Mouse (Mus musculus) midbrain, embryonic 15.5 days (tissue): ENCODE data around the gene Cacna1e. TPM values are rescaled to one million over a fixed set of nuclear protein-coding genes. Genes with fewer than 3 reads are reported as not detected.

Experiments
- ATAC-seq: fragments of 200-750 bp; cut with Nextera tagmentation; replicated peaks from 2 replicates; pipeline ENCODE4 v1.8.0; 2017; ENCODE audit warnings: moderate TSS enrichment
- H3K27ac ChIP-seq: fragments of 300-500 bp; sonication (generic); 2 replicates; pipeline ENCODE4 v1.5.1; 2015; ENCODE audit warnings: mild to moderate bottlenecking, inconsistent platforms
- H3K27me3 ChIP-seq: fragments of 300-500 bp; sonication (generic); replicated peaks from 2 replicates; pipeline ENCODE4 v1.6.1; 2015; ENCODE audit warnings: inconsistent platforms
- H3K36me3 ChIP-seq: fragments of 300-500 bp; sonication (generic); replicated peaks from 2 replicates; pipeline ENCODE4 v1.6.1; 2015; ENCODE audit warnings: inconsistent platforms
- H3K4me1 ChIP-seq: fragments of 300-500 bp; sonication (generic); 2 replicates; pipeline ENCODE4 v1.6.1; 2015; ENCODE audit warnings: inconsistent platforms
- H3K4me2 ChIP-seq: fragments of 300-500 bp; sonication (generic); 2 replicates; pipeline ENCODE4 v1.6.1; 2015; ENCODE audit warnings: inconsistent platforms, mild to moderate bottlenecking, moderate library complexity
- H3K4me3 ChIP-seq: fragments of 300-500 bp; sonication (generic); 2 replicates; pipeline ENCODE4 v1.5.1; 2015; ENCODE audit warnings: mild to moderate bottlenecking, inconsistent platforms
- H3K9ac ChIP-seq: fragments of 300-500 bp; sonication (generic); 2 replicates; pipeline ENCODE4 v1.6.1; 2015; ENCODE audit warnings: mild to moderate bottlenecking, inconsistent platforms
- H3K9me3 ChIP-seq: fragments of 300-500 bp; sonication (generic); 2 replicates; pipeline ENCODE4 v1.6.1; 2016; ENCODE audit warnings: inconsistent platforms
- WGBS: fragments of 180-500 bp; shearing (Covaris S2); methylation state at CpG from one replicate; pipeline ENCODE4 v1.1.7; 2015; ENCODE audit warnings: mixed read lengths; 5-methylcytosine and 5-hydroxymethylcytosine counted together
- polyA plus RNA-seq: library from polyadenylated mRNA; unstranded; fragments of >200 nt; fragmentation: Nextera tagmentation; extraction: Ambion mirVana; gene quantifications from 2 replicates; pipeline ENCODE4 v1.2.1, GENCODE M21; 2015

Cacna1e gene
- polyA plus RNA-seq, 1 experiment from 2014 or later, result 19.3 TPM

DNA sequence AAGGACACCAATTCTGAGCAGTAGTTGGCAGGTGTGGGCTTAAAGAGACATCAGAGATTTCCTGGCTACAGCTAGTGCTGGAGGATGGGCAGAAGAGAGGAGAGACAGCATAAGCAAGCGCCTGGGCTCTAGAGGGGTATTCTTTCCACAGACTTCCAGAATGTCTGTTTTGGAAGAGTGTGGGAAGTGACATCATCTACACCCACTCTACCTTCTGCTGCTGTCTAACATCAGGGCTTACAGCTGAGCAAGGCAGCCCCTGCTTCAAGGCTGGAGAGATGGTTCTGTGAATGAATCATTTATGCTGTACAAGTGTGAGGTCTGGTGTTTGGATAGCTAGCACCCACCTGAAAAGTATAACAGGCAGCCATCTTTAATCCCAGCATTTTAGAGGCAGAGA, 18.3 kb downstream of the Cacna1e start:
- H3K36me3 ChIP-seq, result no peaks in the 10 kb centered on the region
- WGBS, result 81% methylated on average over 1 of the region's 1 CpGs

GRCm38 (mm10) chr1:154861416-154861815, 22.9 kb downstream of the Cacna1e start:
- no peaks in the 10 kb centered on the region for H3K36me3 ChIP-seq
- WGBS, result 81% methylated on average over 9 of the region's 9 CpGs
- H3K9ac ChIP-seq, result no peak overlapping the region
- H3K9me3 ChIP-seq, result no peaks in the 10 kb centered on the region
- H3K4me3 ChIP-seq, result no peak overlapping the region
- ATAC-seq, result no peak
- H3K27ac ChIP-seq, result no peak overlapping the region
- no peaks in the 10 kb centered on the region for H3K27me3 ChIP-seq
- no peaks in the 10 kb centered on the region for H3K4me1 ChIP-seq
- no peak overlapping the region for H3K4me2 ChIP-seq

More for the DNA sequence above, 18.3 kb downstream of the Cacna1e start:
- Histone ChIP-seq H3K4me1 (no peaks in the 10 kb centered on the region), H3K4me2 (no peak overlapping the region), H3K27ac (no peak overlapping the region), H3K9me3 (no peaks in the 10 kb centered on the region), H3K27me3 (no peaks in the 10 kb centered on the region), H3K9ac (no peak overlapping the region), H3K4me3 (no peak overlapping the region)
- no peak for ATAC-seq

DNA sequence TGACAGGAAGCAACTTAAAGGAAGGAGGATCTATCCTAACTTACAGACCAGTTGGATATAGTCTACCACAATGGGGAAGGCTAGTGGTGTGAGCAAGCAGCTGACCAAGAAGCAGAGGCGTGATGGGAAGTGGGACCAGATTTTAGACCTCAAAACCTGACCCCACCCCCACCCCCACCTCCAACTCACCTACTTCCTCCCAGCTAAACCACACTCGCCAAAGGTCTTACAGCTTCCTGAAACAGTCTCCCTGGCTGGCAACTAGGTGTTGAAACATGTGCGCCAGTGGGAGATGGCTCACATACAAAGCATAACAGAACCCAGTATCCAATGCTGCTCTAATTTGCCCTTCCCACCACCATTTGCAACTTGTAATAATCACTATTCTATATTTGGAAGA, 29.7 kb downstream of the Cacna1e start:
- H3K27me3 ChIP-seq, result no peaks in the 10 kb centered on the region
- H3K9me3 ChIP-seq, result no peaks in the 10 kb centered on the region
- H3K36me3 ChIP-seq, result no peaks in the 10 kb centered on the region
- no peak overlapping the region for H3K4me2 ChIP-seq
- no peak overlapping the region for H3K27ac ChIP-seq
- no peak for ATAC-seq
- H3K9ac ChIP-seq, result no peak overlapping the region
- H3K4me3 ChIP-seq, result no peak overlapping the region
- no peaks in the 10 kb centered on the region for H3K4me1 ChIP-seq
- 86% methylated on average over 3 of the region's 3 CpGs for WGBS

GRCm38 (mm10) chr1:154850515-154851287, 33.6 kb downstream of the Cacna1e start:
- Histone ChIP-seq H3K27ac (no peak overlapping the region), H3K36me3 (no peaks in the 10 kb centered on the region), H3K4me1 (no peaks in the 10 kb centered on the region), H3K27me3 (no peaks in the 10 kb centered on the region), H3K9ac (no peak overlapping the region), H3K9me3 (no peaks in the 10 kb centered on the region), H3K4me3 (no peak overlapping the region), H3K4me2 (no peak overlapping the region)
- 70% methylated on average over 6 of the region's 6 CpGs for WGBS
- no peak for ATAC-seq

DNA sequence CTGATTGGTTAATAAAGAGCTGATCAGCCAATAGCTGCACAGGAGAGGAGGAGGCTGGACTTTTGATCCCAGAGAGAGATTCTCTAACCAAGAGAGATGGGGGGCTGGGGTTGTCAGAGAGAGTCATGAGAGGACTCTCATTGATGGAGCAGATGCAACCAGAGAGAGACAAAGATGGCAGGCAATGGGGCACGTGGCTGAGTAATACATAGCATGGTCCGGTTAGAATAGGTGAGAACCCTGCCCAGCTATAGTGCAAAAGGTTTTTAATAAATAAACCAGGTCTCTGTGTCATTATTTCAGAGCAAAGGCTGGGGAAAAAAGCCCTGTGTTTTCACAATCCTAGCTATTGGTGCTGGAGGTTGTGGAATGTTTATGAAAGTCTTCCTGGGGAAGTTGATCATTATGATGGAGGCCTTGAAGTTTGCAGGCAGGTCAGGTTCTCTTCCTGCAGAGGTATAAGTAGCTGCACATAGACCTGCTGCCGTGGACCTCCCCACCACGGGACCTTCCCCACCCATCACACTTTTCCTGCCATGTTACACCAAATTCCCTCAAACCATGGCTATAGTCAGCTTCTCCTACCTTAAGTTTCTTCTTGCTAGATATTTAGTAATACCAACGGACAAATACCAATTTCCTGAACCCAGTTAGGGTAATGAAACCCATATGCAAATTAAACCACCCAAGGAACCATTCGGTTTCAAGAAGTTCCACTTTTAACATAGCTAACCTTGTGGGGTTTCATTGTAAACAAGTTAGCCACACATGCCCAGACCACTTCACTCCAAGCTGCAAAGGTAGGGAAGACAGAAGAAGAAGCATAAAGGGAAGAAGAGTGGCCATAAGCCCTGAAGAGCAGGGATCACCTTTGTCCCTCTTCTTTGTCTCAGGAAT, 35.4 kb downstream of the Cacna1e start:
- H3K27ac ChIP-seq, result no peak overlapping the region
- H3K4me3 ChIP-seq, result no peak overlapping the region
- no peaks in the 10 kb centered on the region for H3K9me3 ChIP-seq
- WGBS, result 85% methylated on average over 6 of the region's 6 CpGs
- H3K4me2 ChIP-seq, result no peak overlapping the region
- H3K36me3 ChIP-seq, result no peaks in the 10 kb centered on the region
- no peaks in the 10 kb centered on the region for H3K27me3 ChIP-seq
- H3K9ac ChIP-seq, result no peak overlapping the region
- ATAC-seq, result no peak
- H3K4me1 ChIP-seq, result no peaks in the 10 kb centered on the region

DNA sequence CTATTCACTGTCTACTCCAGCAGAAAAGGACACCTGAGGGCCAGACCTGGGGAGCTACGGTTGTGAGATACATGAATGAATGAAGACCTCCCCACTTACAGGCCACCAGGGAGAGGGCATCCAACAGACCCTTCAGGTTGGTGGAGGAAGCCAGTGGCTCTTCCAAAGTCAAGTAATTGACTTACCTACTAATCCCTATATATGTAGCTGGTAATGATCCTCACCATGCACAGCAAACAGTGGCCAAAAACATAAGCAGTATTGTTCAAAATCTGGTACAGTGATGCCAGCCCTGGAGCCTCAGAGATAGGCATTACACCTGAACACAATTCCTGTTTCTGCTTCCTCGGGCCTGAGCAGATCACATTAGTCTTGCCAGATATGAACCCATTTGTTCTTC, 37.4 kb downstream of the Cacna1e start:
- Histone ChIP-seq H3K9ac (no peak overlapping the region), H3K36me3 (no peaks in the 10 kb centered on the region), H3K4me3 (no peak overlapping the region), H3K4me1 (no peaks in the 10 kb centered on the region), H3K27me3 (no peaks in the 10 kb centered on the region), H3K27ac (no peak overlapping the region), H3K9me3 (no peaks in the 10 kb centered on the region), H3K4me2 (no peak overlapping the region)
- ATAC-seq, result no peak
- 90% methylated on average over 2 of the region's 2 CpGs for WGBS

GRCm38 (mm10) chr1:154843427-154843826, 40.9 kb downstream of the Cacna1e start:
- no peak for ATAC-seq
- Histone ChIP-seq H3K9ac (no peak overlapping the region), H3K4me2 (no peak overlapping the region), H3K9me3 (no peaks in the 10 kb centered on the region), H3K36me3 (no peaks in the 10 kb centered on the region), H3K27ac (no peak overlapping the region), H3K27me3 (no peaks in the 10 kb centered on the region), H3K4me3 (no peak overlapping the region), H3K4me1 (no peaks in the 10 kb centered on the region)
- 71% methylated on average over 2 of the region's 2 CpGs for WGBS

DNA sequence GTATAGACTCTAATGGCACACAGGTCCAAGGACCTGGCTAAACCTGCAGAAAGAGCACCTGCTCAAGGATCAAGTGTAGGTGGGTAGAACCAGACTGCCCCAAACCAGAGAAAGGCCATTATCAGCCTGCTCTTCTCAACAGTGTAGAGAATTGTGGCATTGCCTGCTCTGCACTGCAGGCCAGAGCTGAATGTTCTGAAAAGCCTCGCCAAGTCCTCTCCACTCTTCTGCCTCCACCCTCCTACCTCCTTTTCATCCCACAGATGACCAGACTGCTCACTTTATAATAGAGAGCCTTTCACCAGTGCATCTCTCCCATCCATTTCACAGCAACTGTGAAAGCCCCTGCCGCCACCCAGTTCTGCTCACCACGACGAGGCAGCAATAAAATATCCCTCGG, 42.0 kb downstream of the Cacna1e start:
- Histone ChIP-seq H3K27ac (no peak overlapping the region), H3K27me3 (no peaks in the 10 kb centered on the region), H3K9me3 (no peaks in the 10 kb centered on the region), H3K4me1 (no peaks in the 10 kb centered on the region), H3K36me3 (no peaks in the 10 kb centered on the region), H3K4me2 (no peak overlapping the region), H3K9ac (no peak overlapping the region), H3K4me3 (no peak overlapping the region)
- ATAC-seq, result no peak
- 83% methylated on average over 5 of the region's 5 CpGs for WGBS

- no peak overlapping the region for H3K4me3 ChIP-seq
- H3K27me3 ChIP-seq, result no peaks in the 10 kb centered on the region
- H3K36me3 ChIP-seq, result no peaks in the 10 kb centered on the region
- ATAC-seq, result no peak
- H3K9ac ChIP-seq, result no peak overlapping the region
- H3K4me2 ChIP-seq, result no peak overlapping the region
- no peaks in the 10 kb centered on the region for H3K9me3 ChIP-seq
- 77% methylated on average over 6 of the region's 6 CpGs for WGBS
- H3K4me1 ChIP-seq, result no peaks in the 10 kb centered on the region
- no peak overlapping the region for H3K27ac ChIP-seq
Observed at GRCm38 (mm10) chr1:154841057-154841630, 43.2 kb downstream of the Cacna1e start.

DNA sequence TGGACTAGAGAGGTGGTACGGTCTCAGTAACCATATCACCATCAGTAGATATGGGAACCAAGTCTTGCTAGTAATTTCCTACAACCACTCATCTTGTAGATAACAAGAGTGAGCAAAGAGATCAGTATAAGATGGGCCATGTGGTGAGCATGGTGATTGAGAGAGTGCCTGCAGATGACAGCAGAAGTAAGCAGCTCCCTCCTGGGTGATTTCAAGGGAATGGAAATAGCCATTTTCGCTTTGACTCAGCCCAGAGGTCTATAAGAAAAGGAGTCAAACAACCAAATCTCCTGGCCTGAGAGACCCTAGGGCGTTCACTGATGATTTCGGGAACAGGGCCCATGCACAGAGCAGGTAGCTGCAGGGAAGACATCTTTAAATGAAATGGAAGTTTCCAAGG, 45.0 kb downstream of the Cacna1e start:
- no peak overlapping the region for H3K9ac ChIP-seq
- H3K27me3 ChIP-seq, result no peaks in the 10 kb centered on the region
- no peak overlapping the region for H3K4me2 ChIP-seq
- no peaks in the 10 kb centered on the region for H3K9me3 ChIP-seq
- no peaks in the 10 kb centered on the region for H3K36me3 ChIP-seq
- H3K27ac ChIP-seq, result no peak overlapping the region
- H3K4me3 ChIP-seq, result no peak overlapping the region
- 91% methylated on average over 4 of the region's 4 CpGs for WGBS
- no peaks in the 10 kb centered on the region for H3K4me1 ChIP-seq
- ATAC-seq, result no peak

DNA sequence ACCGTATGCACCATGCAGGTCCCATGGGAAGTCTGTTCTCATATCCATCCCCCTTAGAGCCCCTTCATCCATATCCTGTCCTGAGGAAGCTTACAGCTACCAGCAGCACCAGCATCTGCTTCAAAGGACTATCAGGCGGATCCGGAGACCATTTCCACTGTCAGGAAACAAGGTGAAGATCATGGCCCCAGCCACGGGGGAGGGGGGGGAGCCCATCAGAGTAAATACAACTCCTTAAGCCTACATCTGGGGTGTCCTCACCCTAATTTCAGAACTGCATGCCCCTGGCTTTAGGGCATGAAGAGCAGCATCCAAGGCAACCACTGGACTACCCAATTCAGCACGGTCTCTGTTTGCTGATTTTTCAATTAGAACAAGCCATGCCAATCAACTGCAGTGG, 47.8 kb downstream of the Cacna1e start:
- no peaks in the 10 kb centered on the region for H3K27me3 ChIP-seq
- no peak for ATAC-seq
- H3K9me3 ChIP-seq, result no peaks in the 10 kb centered on the region
- H3K9ac ChIP-seq, result no peak overlapping the region
- no peaks in the 10 kb centered on the region for H3K36me3 ChIP-seq
- H3K4me3 ChIP-seq, result no peak overlapping the region
- peaks cover 6% of the 10 kb centered on the region; the same call in 1 of the 2 replicates for H3K4me1 ChIP-seq
- 87% methylated on average over 5 of the region's 5 CpGs for WGBS
- H3K27ac ChIP-seq, result no peak overlapping the region
- H3K4me2 ChIP-seq, result no peak overlapping the region

GRCm38 (mm10) chr1:154832168-154832539, 52.1 kb downstream of the Cacna1e start:
- Histone ChIP-seq H3K9ac (no peak overlapping the region), H3K4me3 (no peak overlapping the region), H3K9me3 (no peaks in the 10 kb centered on the region), H3K4me1 (peaks cover 6% of the 10 kb centered on the region; the same call in 1 of the 2 replicates), H3K27ac (no peak overlapping the region), H3K4me2 (no peak overlapping the region), H3K36me3 (no peaks in the 10 kb centered on the region), H3K27me3 (no peaks in the 10 kb centered on the region)
- no peak for ATAC-seq
- 59% methylated on average over 9 of the region's 9 CpGs for WGBS
